8 mouse cellular contexts compared by ENCODE assay signal in the genomic region with DNA sequence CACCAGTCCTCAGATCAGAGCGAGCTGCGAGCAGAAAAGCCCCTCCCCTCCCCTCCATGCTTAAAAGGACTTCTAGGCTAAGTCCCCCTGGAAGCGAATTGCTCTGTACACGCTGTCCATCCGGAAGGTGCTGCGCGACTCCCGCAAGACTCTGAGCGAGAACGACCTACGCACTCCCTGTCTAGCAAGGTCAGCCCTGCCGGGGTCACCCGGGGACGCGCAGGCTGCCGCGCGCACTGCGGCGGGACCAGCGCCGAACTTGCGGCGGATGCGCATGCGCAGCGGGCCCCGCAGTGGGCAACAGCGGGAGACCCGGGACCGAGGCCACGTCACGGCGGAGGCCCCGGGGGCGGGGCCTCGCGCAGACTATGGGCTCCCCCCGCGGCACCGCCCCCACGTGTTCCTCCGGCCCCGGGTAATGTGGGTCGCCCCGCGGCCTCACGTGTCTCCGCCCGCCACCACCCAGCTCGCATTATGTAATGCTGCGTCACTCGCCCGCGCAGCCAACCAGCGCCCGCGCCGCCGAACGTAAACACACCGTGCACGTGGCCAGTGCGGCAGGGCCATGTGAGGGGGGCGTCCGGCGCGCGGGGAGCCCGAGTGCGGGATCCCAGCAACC. TPM values are rescaled to one million over a fixed set of nuclear protein-coding genes. Genes with fewer than 3 reads are reported as not detected.
DNase-seq lines count a peak whose midpoint lies in the region; ATAC-seq lines count a peak whose summit lies in the region.

No protein-coding gene starts in this region.

- DNase-seq in 3T3-L1 (ENCODE audit: low read depth, low spot score): peak; percentile 92
- peak; percentile 92 to 95 for DNase-seq in adrenal gland, postnatal 4 days (ENCODE audit: low spot score in 2 of 2)
- peak; percentile 98 for DNase-seq in embryonic facial prominence, embryonic 14.5 days (ENCODE audit: low spot score)
- DNase-seq in heart, adult 9 months (ENCODE audit: low spot score in 2 of 2): peak; percentile 99
- peak; percentile 91 to 98 for DNase-seq in monocyte, adult 2 months (ENCODE audit: low read depth in 1 of 2, low spot score in 2 of 2)
- DNase-seq in spleen, postnatal 36 days (ENCODE audit: low spot score in 2 of 2): peak; percentile 97

- H3K36me3 ChIP-seq in embryonic facial prominence, embryonic 14.5 days (ENCODE audit: control insufficient read depth, insufficient read depth, low read length): no peaks in the 10 kb centered on the region
- no peaks in the 10 kb centered on the region for H3K36me3 ChIP-seq in kidney, embryonic 14.5 days (ENCODE audit: control insufficient read depth, insufficient read depth, low read length)
- H3K36me3 ChIP-seq in limb, embryonic 15.5 days: no peaks in the 10 kb centered on the region

- peak overlapping the region; percentile 84 for H3K4me2 ChIP-seq in embryonic facial prominence, embryonic 14.5 days (ENCODE audit: low read depth, low read length)
- H3K4me2 ChIP-seq in kidney, embryonic 14.5 days (replicated peaks; ENCODE audit: low read depth, low read length): peak overlapping the region; percentile 53
- H3K4me2 ChIP-seq in limb, embryonic 15.5 days: peak overlapping the region; percentile 85

- 0 out of 2 replicates have a peak, but pooled peaks cover 5% of the 10 kb centered on the region for H3K4me1 ChIP-seq in embryonic facial prominence, embryonic 14.5 days (ENCODE audit: control insufficient read depth, insufficient read depth, low read length)
- H3K4me1 ChIP-seq in kidney, embryonic 14.5 days (ENCODE audit: control insufficient read depth, insufficient read depth, low read length): 0 out of 2 replicates have a peak, but pooled peaks cover 3% of the 10 kb centered on the region
- 0 out of 2 replicates have a peak, but pooled peaks cover 6% of the 10 kb centered on the region for H3K4me1 ChIP-seq in limb, embryonic 15.5 days

- H3K27ac ChIP-seq in embryonic facial prominence, embryonic 14.5 days (replicated peaks; ENCODE audit: low read depth, low read length): peak overlapping the region; percentile 94
- H3K27ac ChIP-seq in kidney, embryonic 14.5 days (ENCODE audit: low read depth, low read length): peak overlapping the region; percentile 88
- H3K27ac ChIP-seq in limb, embryonic 15.5 days: peak overlapping the region; percentile 86

- no peaks in the 10 kb centered on the region for H3K9me3 ChIP-seq in embryonic facial prominence, embryonic 14.5 days (ENCODE audit: control insufficient read depth, low read length)
- no peaks in the 10 kb centered on the region for H3K9me3 ChIP-seq in kidney, embryonic 14.5 days (ENCODE audit: control insufficient read depth, low read length)
- H3K9me3 ChIP-seq in limb, embryonic 15.5 days: no peaks in the 10 kb centered on the region

- H3K4me3 ChIP-seq in embryonic facial prominence, embryonic 14.5 days (ENCODE audit: low read depth, low read length): peak overlapping the region; percentile 88
- H3K4me3 ChIP-seq in kidney, embryonic 14.5 days (ENCODE audit: low read length): peak overlapping the region; percentile 75
- peak overlapping the region; percentile 91 for H3K4me3 ChIP-seq in limb, embryonic 15.5 days

- H3K27me3 ChIP-seq in embryonic facial prominence, embryonic 14.5 days (replicated peaks; ENCODE audit: control insufficient read depth, insufficient read depth, low read length): no peaks in the 10 kb centered on the region
- no peaks in the 10 kb centered on the region for H3K27me3 ChIP-seq in kidney, embryonic 14.5 days (ENCODE audit: control insufficient read depth, insufficient read depth, low read length)
- H3K27me3 ChIP-seq in limb, embryonic 15.5 days: no peaks in the 10 kb centered on the region

- ATAC-seq in embryonic facial prominence, embryonic 14.5 days (ENCODE audit: low read depth): peak; percentile 93
- ATAC-seq in kidney, embryonic 14.5 days (ENCODE audit: low FRiP score, low TSS enrichment): peak; percentile 91
- peak; percentile 92 for ATAC-seq in limb, embryonic 15.5 days (ENCODE audit: insufficient number of reproducible peaks, low FRiP score, low TSS enrichment, low read depth)

- H3K9ac ChIP-seq in embryonic facial prominence, embryonic 14.5 days (ENCODE audit: low read depth, low read length): peak overlapping the region; percentile 77
- peak overlapping the region; percentile 70 for H3K9ac ChIP-seq in kidney, embryonic 14.5 days (ENCODE audit: low read depth, low read length)
- H3K9ac ChIP-seq in limb, embryonic 15.5 days: peak overlapping the region; percentile 54

- WGBS in embryonic facial prominence, embryonic 14.5 days: 0% methylated on average over 31 of the region's 71 CpGs
- under 1% methylated on average over 70 of the region's 71 CpGs for WGBS in kidney, embryonic 14.5 days
- under 1% methylated on average over 71 of the region's 71 CpGs for WGBS in limb, embryonic 15.5 days

RNA-seq across cellular contexts. Expression of a gene that starts 0.7 kb away (rescaled TPM):
- total RNA-seq in adrenal gland, postnatal 4 days (2021): 10 to 100 TPM; 60.9 to 66.4 TPM
- polyA plus RNA-seq in embryonic facial prominence, embryonic 14.5 days (2014; fragmentation: Nextera tagmentation; extraction: Ambion mirVana): 10.0 and 10.3 TPM in 2 replicates
- 5.7 and 11.8 TPM in 2 replicates for polyA plus RNA-seq in kidney, embryonic 14.5 days (2014; fragmentation: Nextera tagmentation; extraction: Ambion mirVana)
- polyA plus RNA-seq in limb, embryonic 15.5 days (2015; fragmentation: Nextera tagmentation; extraction: Ambion mirVana): 6.2 TPM in 2 replicates

RNA-seq across cellular contexts. Expression of a gene that starts 32.7 kb away (rescaled TPM):
- 10 to 100 TPM; 15.8 to 17.7 TPM for total RNA-seq in adrenal gland, postnatal 4 days (2021)
- polyA plus RNA-seq in embryonic facial prominence, embryonic 14.5 days (2014; fragmentation: Nextera tagmentation; extraction: Ambion mirVana): 19.0 and 25.4 TPM in 2 replicates
- 12.8 and 14.4 TPM in 2 replicates for polyA plus RNA-seq in kidney, embryonic 14.5 days (2014; fragmentation: Nextera tagmentation; extraction: Ambion mirVana)
- 20.4 and 25.8 TPM in 2 replicates for polyA plus RNA-seq in limb, embryonic 15.5 days (2015; fragmentation: Nextera tagmentation; extraction: Ambion mirVana)

RNA-seq across cellular contexts. Expression of a gene that starts 33.0 kb away (rescaled TPM):
- total RNA-seq in adrenal gland, postnatal 4 days (2021): 1,000 to 10,000 TPM; 1,128 to 1,174 TPM
- polyA plus RNA-seq in embryonic facial prominence, embryonic 14.5 days (2014; fragmentation: Nextera tagmentation; extraction: Ambion mirVana): 513 and 535 TPM in 2 replicates
- polyA plus RNA-seq in kidney, embryonic 14.5 days (2014; fragmentation: Nextera tagmentation; extraction: Ambion mirVana): 551 and 698 TPM in 2 replicates
- 314 and 405 TPM in 2 replicates for polyA plus RNA-seq in limb, embryonic 15.5 days (2015; fragmentation: Nextera tagmentation; extraction: Ambion mirVana)

Comparison
In these comparisons a context has a peak if more than half of its experiments do, and no peak if none do; other contexts are left out.
1. Peak in every context shown above with its lines: DNase-seq, ATAC-seq, H3K4me3 ChIP-seq and H3K27ac ChIP-seq.